Mouse (Mus musculus): ENCODE measurements around the gene Olfr49. TPM values are rescaled to one million over a fixed set of nuclear protein-coding genes. Genes with fewer than 3 reads are reported as not detected.

The Olfr49 gene
- total RNA-seq, 4 experiments from 2014 or later, result not detected

DNA sequence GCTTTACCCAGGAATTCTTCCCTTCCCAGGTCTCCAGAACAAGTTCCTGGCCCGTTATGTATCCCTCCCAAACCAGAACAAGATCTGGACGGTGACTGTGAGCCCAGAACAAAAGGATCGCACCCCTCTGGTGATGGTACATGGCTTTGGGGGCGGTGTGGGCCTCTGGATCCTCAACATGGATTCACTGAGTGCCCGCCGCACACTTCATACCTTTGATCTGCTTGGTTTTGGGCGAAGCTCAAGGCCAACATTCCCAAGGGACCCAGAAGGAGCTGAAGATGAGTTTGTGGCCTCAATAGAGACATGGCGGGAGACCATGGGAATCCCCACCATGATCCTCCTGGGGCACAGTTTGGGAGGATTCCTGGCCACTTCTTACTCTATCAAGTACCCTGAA, 22.1 kb downstream of the Olfr49 start:
- DNase-seq (ENCODE audit: low spot score in 2 of 2), result no peak

DNA sequence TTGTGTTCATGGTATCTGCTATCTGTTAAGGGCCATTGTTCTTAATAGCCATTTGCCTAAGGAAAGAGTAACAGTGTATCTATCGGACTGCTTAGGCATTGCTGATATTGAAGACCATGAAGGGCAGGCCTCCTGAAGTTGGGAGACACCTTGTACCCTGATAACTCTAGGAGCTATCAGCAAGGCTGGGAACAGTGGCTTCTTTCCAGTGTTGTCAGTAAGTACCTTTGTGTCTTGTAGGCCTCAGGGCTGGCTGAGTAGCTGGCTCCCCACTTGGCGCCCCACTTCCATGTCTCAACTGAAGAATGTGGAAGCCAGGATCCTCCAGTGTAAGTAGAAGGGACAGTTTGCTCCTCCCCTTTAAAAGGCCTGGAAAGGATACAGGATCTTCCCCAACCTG, 23.4 kb downstream of the Olfr49 start:
- no peak for DNase-seq (ENCODE audit: low spot score in 2 of 2)

DNA sequence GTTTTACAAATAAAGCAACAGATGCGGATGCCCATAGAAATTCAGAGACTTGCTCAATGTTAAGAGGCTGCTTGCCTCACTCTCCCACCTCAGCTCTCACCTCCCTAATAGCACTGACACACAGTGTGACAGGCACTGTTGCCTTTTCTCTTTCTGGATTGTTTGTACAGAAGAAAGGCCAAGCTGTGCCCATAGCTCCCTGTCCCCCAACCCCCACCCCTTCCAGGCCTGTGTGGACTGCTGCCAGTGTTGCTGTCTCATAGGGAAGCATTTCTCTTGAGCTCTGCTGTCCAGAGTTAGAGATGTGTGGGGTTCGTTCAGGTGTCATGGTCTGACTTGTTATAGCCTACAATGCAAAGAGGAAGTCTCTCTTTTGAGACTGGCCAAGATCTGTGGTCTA, 24.5 kb downstream of the Olfr49 start:
- no peak for DNase-seq (ENCODE audit: low spot score in 2 of 2)

DNA sequence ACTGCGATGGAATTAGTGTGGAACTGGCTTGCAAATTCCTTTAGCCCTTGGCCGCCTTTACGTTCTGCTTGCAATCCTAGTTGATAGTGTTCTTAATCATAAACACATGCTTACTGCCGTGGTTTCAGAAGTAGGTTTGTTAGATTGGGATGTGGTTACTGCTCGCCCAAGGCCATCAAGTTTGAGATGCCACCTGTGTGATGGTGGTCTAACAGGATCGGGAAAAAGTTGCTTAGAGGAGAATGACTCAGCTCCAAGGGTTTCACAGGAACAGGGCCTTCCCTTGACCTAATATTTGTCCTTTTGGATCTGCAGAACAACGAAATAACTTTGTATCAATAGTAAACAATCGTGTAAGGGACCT, 25.0 kb downstream of the Olfr49 start:
- no peak for DNase-seq (ENCODE audit: low spot score in 2 of 2)

DNA sequence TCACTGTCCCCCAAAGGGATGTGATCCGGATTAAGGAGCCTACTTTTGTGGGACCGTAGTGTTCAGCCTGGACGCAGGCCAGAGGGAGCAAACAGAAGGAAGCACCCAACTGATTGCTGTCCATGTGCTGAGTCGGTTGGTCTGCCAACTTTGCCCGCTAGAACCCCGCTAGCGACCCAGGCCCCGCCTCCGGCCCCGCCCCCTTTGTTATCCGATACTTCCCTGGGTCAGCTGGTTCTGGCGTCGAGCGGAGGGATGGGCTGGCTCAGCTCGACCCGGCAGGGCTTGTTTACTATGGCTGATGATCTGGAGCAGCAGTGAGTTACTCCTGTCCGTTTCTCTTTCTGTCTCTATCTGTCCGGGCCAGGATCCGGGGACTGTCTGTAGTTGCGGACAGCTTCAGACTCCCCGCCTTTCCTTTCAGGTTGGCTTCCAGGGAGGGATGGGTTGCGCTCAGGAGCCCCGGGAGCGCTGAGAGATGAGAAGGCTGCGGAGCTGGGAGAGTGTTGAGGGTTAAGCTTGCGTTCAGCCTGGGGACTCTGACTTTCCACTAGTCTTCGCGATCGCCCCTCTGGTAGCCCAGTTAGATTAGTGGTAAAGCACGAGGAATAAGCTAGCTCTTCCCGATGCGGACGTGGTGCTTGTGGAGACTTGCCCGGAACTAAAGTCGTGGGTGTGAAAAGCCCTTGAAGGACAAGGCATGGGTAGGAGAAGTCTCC, 25.6 kb downstream of the Olfr49 start:
- DNase-seq (ENCODE audit: low spot score in 2 of 2), result peak; percentile 65 to 76

DNA sequence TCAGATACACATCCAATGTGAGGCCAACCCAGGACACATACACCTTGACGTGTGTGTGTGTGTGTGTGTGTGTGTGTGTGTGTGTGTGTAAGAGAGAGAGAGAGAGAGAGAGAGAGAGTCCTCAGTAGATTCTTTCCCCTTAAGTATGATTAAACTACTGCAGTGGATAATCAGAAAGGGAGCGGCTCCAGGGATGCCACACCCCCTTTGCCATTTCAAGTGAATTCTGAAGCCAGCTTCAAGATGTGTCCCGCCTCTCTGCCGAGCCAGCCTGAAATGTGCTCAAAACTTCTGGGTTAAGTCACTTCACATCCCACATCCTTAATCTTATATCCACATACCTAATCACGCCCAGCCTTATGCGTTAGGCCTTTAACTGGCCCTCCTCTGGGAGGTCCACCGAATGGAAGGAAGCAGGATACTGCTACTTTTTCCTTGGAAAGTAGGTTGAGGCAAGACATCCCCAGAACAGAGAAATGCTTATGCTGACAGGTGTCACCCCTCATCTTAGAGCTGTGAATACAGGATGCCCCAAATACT, 26.5 kb downstream of the Olfr49 start:
- DNase-seq (ENCODE audit: low spot score in 2 of 2), result no peak

DNA sequence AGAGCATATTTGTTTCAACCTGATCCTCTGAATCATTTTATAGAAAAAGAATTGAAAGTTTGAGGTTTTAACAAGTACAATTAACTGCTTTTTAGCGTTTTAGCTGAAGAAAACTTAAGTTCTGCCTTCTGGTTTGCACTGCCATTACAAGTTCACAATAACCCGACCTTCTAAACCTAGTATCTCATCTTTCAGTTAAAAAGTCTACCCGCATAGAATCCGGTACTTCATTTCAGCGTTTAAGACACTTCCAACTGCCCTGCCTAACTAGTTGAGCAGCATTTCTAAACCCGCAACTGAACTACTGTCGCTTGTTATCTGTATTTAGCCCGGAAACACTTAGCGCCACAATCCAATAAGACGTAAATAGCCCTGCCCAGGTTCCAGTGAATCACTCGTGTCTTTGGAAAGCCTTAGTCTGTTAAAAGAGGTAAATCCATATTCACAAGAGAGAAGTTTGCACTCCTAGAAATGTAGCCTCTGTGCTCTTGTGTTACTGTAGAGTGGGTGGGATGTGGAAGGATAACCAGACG, 30.0 kb downstream of the Olfr49 start:
- no peak for DNase-seq (ENCODE audit: low spot score in 2 of 2)

DNA sequence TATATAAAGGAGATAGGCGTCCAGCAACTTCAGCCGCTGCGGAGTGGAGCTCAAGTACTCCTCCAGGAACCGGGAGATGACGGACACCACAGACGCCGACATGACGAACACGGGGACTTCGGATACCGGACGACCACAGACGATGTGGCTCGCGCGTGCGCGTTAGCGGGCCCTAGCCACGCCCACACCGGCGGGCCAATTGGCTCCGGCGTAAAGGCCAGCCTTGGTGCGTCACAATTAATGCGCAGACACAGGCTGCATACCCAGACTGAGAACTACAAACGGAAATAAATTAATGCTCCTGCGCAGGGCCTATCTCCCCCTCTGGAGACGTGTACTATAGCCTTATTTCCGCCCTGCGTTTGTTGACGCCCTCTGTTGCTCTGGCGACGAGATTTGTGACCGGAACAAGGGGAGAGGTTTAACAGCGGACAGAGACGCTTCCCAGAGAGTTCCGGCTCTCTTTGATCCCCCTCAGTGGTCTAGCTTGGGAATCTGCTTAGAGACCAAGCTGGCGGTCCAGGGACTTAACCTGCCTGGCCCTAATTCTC, 30.9 kb downstream of the Olfr49 start, which contains the start of the genes Dad1 and Abhd4:
Gene Dad1, minus strand, starts transcription at position 364 of the 551 bp plus-strand sequence.
Gene Abhd4, plus strand, starts transcription at position 448 of the 551 bp plus-strand sequence.
- DNase-seq (ENCODE audit: low spot score in 2 of 2), result peak; percentile 96 to 98

DNA sequence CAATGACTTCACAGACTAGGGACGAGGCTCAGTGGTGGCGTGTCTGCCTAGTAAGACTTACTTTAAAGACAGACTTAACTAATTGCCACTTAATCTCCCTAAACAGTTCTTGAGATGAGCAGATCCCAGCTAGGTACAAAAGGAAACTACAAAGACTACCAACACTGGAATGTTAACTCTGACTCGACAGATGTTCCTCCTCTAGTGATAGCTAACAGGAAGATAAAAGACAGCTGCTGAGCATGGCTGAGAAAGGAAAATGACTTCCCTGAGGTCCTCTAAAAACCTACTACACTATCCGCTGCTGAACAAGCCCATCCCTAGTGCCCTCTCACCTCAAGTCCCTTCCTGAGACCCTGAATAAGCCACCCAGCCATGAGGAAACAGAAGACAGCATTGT, 34.6 kb downstream of the Olfr49 start:
- DNase-seq (ENCODE audit: low spot score in 2 of 2), result no peak

DNA sequence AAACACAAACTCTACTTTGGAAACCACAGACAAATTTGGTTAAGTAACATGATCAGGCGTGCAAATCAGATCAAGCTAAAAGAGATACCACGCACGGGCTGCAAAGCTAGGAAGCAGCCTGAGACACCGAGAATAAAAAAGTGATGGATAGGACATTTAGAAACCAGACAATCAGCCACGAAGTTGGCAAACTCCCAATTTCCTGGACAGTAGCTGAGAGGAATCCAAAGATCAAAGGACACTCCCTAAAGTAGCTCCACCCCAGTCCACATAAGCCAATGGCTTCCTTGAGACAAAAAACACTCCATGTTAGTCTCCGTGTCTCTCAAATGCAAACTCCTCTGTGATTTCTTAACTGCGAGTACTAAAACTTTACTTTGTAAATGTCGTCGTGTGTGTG, 35.4 kb downstream of the Olfr49 start:
- DNase-seq (ENCODE audit: low spot score in 2 of 2), result no peak

DNA sequence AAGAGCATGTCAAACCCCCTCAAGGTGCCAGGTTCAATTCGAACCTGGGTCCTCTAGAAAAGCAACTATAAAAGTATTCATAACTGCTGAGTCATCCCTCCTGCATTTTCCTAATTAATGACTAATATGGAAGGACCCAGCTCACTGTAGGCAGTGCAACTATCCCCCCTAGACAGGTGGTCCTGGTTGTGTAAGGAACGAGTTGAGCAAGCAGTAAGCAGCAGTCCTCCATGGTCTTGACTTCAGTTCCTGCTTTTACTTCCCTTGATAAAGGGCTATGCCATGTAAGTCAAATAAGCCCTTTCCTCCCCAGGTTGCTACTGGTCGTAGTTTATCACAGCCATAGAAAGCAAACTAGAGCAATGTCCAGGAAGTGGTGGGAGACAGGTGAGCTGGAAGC, 38.5 kb downstream of the Olfr49 start:
- DNase-seq (ENCODE audit: low spot score in 2 of 2), result no peak

DNA sequence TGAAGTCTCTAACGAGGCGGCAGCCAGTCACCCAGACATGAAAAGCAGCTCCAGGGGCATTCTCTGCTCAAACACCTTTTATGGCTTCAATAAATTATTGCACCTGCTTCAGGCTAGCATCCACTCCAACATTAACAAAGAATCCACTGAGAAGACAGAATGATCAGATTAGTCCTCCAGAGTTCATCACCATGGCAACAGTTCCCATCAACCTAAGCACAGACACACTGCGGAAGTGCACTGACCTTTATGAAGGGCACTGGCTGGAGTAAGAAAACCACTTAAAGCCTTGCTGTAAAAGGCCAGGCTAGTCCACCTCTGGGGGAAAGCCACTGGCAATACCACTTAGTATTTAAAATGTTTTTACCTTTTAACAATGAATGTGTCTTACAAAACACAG, 40.6 kb downstream of the Olfr49 start:
- no peak for DNase-seq (ENCODE audit: low spot score in 2 of 2)

DNA sequence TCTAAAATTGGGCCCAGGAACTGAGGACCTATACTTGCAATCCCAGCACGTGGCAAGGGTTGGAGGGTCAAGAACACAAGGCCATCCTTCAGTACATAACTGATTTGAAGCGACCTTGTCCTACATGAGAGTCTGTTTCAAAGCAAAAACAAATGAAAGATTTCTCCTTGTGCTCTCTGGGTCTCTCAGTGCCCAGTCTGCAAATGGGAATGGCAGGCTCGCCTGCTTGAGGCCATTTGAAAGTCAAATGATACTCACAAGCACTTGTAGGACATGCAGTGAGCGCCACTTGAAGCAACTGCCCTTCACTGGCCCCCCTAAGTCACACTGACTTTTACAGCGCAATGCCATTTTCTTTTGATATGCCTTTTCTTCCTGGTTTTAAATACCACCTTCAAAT, 44.2 kb downstream of the Olfr49 start:
- DNase-seq (ENCODE audit: low spot score in 2 of 2), result no peak

DNA sequence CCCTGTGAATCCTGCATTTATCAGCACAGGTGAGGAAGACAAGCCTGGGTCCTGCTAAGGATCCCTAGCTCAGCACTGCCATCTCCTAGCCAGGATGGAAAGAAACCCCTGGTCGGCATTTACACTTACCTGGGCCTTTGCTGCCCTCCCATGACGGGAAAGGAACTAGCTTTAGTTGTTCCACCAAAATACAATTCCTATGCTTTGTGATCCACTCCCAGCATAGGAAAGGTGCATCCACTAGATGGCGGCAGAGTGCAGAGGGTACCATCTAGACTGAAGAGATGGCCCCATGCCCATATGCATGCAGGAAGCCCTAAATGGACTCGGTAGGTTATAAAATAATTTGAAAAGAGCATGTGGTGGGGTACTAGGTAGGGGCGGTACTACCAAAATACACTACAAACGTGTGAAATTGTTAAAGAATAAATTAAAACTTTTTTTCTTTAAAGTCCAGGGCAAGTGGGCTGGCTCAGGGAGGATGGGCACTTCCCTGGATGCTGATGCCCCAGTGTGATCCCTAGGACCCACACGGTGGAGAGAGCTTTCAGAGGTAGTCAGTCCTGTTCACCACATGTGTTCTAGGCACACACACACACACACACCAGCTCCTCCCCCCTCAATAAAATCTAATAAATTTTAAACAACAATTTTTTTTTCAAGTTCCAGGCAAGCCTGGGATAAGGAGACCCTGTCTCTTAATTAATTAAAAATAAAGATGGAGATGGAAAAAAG, 45.6 kb downstream of the Olfr49 start:
- peak in 1 of 2 experiments; percentile 61 for DNase-seq (ENCODE audit: low spot score in 2 of 2)

DNA sequence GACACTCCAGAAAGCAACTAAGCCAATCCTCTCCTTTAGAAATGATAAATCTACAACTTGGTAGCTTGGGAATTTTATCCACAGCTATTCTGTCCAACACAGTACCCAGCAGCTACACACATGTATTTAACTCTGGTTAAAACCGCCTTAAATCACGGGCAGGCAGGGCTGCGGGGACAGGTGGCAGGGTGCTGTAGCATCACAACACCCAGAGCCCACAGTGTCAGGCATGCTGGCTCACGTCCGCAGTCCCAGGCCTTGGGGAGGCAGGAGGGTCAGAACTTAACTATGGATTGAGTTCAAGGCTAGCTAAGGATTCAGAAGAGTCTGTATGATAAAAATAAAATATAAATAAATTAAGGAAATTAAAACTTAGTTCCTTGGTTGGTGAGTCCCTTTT, 47.9 kb downstream of the Olfr49 start:
- no peak for DNase-seq (ENCODE audit: low spot score in 2 of 2)

DNA sequence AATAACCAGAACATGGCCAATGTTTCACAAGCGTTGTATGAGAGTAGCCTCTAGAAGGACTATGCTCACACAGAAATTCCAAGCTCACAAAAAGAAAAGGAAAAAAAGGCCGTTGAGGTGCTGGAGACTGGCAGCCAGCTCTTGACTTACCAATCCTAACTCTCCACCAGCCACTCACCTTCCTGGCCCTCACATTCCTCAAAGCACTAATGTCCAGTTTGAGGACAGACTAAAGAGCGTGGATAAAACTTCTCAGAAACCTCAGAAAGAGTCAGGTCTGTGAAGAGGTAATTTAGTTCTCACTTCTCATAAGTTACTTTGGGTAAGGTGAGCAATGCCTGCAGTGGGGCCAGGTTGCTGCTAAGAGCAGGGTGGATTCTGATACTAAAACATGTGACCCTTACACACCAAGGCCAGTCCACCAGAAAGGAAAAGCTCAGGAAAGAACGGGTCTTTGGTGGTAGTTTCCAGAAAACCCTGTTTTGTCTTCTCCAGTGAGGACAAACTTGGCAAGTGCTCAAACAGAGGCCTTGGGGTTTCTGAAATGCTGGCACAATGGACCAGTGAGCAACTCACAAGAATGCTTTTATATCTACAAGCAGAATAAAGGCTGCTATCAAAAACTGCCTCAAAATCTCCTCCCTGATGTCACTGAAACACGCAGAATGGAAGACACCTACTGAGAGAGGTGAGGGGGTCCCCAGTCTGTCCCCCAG, 48.8 kb downstream of the Olfr49 start:
- DNase-seq (ENCODE audit: low spot score in 2 of 2), result no peak

DNA sequence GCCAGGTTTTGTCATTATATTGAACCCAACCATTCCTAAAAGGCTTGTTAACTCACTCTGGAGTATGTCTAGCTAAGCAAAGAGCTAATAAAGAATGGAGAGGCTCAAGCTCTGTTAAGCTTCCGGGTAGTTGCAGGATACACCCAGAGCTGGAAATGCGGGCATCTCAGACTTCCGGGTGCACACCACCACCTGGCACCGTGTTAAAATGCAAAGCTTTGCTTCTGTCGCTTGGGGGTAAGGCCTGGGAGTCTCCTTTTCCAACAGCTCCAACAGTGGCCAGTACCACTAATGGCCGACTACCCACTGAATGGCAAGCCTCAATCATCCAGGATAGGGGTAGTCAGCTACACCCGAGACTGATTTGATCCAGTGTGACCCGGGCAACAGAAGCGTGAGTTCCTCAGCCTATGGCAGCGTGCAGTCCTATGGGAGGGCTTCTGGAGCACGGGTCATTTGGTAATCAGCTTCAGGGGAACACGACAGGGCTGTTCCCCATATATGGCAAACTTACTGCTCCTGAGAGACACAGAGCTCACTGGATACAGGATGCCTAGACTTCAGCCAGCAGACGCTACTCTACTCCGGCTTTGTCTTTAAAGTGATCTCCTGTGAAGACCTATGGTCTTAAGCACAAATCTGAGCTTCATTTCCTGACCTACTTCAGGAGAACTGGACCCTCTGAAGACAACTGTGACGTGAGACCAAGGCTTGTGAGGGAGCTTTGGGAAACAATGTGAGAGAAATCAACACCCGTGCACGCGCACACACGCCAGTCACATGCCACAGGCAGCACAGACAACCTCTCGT, 50.3 kb downstream of the Olfr49 start:
- DNase-seq (ENCODE audit: low spot score in 2 of 2), result no peak

DNA sequence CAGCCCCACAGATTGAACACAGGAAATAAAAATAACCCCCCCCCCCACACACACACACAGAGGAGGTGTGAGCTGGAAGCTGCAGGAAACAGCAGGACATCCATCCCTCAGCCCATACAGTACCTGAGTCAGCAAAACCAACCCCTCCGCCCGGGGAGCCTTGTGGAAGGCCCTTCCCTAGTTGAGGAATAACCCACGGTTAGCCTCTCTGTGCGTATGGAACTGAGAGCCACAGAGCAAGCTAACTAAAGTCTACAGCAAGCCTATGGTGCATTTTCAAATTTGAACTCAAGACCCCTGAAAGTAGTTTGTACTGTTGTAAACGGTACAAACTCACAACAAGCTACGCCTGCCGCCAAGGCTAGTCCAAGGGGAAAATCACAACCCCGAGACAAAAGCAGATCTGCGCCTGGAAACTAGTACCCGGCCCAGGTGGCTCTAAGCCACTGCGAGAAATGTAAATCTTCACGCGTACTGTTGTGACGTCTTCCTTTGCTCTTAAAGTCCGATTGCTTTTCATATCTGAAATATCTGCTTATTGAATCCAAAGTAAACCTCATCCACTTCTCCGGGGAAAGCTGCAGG, 51.1 kb downstream of the Olfr49 start:
- no peak for DNase-seq (ENCODE audit: low spot score in 2 of 2)

DNA sequence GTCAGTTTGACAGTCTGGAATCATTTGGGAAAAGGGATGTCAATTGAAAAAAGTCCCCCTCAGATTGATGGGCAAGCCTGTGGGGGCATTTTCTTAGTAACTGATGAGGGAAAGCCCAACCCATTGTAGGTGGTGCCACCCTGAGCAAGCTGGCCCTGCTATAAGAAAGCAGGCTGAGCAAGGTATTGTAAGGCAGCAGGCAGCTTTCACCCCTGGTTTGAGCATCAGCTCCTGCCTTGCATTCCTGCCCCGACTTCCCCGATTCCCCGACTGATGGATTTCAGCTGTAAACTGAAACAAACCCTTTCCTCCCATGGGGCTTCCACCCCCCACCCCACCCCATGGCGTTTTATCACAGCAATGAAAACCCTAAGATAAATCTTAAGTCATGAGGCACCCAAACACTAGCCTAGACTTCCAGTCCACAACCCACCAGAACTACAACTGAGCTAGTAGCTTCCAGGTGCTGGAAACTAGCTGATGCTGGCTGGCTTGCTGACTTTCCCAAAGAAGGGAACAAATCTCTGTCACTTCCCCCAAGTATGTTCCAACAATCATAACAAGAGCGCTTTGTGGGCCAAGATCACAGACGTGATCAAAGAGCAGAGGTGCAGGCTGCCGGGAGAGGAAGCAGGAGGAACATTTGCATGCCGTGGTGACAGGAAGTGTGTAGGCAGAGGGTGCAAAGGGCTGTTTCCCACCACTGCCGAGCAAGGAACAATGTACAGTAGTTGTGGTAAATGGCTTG, 51.8 kb downstream of the Olfr49 start:
- DNase-seq (ENCODE audit: low spot score in 2 of 2), result peak in 1 of 2 experiments; percentile 23

DNA sequence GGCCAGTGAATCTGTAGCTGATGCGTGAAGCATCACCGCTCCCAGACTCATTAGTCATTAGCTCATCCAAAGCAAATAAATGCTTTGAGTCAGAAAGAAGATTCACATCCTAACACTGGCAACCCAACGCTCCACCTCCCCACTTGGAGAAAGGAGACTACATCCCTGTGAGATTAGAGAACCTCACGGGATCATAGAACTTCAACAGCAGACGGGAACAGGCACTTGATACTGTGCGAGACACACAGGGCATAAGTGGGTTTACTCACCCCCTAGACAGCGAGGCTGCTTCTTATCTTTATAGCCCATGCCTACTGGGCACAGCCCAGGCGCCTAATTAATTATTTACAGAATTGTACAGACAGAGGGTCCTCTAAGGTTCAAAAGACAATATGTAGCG, 52.6 kb downstream of the Olfr49 start:
- DNase-seq (ENCODE audit: low spot score in 2 of 2), result no peak
